ENCODE assay signal across 17 mouse cellular contexts in genomic region chr2:146646973-146647282, GRCm38 (mm10).
DNase-seq lines count a peak whose midpoint lies in the region; ATAC-seq lines count a peak whose summit lies in the region.
"Had no signal": no experiment of that assay in that cellular context is flagged by ENCODE, and none has a peak within 500 bp of the region (broad histone marks: within the 10 kb centered on the region; RNA-seq: fewer than 3 reads in every experiment).

No protein-coding gene starts in this region.

- no peaks in the 10 kb centered on the region for H3K27me3 ChIP-seq in hindbrain, embryonic 14.5 days (ENCODE audit: control insufficient read depth, insufficient read depth, low read length)
- H3K27me3 ChIP-seq in hindbrain, embryonic 11.5 days (ENCODE audit: control insufficient read depth, insufficient read depth, low read length) = no peaks in the 10 kb centered on the region
- H3K27me3 ChIP-seq in midbrain, embryonic 13.5 days = peaks cover 12% of the 10 kb centered on the region
- no peaks in the 10 kb centered on the region for H3K27me3 ChIP-seq in midbrain, embryonic 11.5 days (ENCODE audit: control insufficient read depth, insufficient read depth, low read length)
- no peaks in the 10 kb centered on the region; the same call in 1 of the 2 replicates for H3K27me3 ChIP-seq in midbrain, embryonic 15.5 days (replicated peaks)
- H3K27me3 ChIP-seq: embryonic facial prominence, embryonic 13.5 days; limb, embryonic 15.5 days; liver, embryonic 15.5 days had no signal

- H3K4me2 ChIP-seq in hindbrain, embryonic 14.5 days (replicated peaks) = peak overlapping the region; percentile 43; the same call in 1 of the 2 replicates
- H3K4me2 ChIP-seq in hindbrain, embryonic 11.5 days (replicated peaks; ENCODE audit: low read depth, low read length) = no peak overlapping the region
- peak overlapping the region; percentile 31; the same call in 1 of the 2 replicates for H3K4me2 ChIP-seq in midbrain, embryonic 13.5 days (replicated peaks)
- no peak overlapping the region for H3K4me2 ChIP-seq in midbrain, embryonic 11.5 days
- peak overlapping the region; percentile 21; the same call in 1 of the 2 replicates for H3K4me2 ChIP-seq in midbrain, embryonic 15.5 days
- H3K4me2 ChIP-seq: embryonic facial prominence, embryonic 13.5 days; limb, embryonic 15.5 days; liver, embryonic 15.5 days had no signal

- H3K9ac ChIP-seq in hindbrain, embryonic 14.5 days = no peak overlapping the region
- no peak overlapping the region for H3K9ac ChIP-seq in hindbrain, embryonic 11.5 days (ENCODE audit: low read depth, low read length)
- no peak overlapping the region for H3K9ac ChIP-seq in midbrain, embryonic 13.5 days (replicated peaks)
- no peak overlapping the region for H3K9ac ChIP-seq in midbrain, embryonic 11.5 days (ENCODE audit: low read length)
- H3K9ac ChIP-seq in midbrain, embryonic 15.5 days = no peak overlapping the region
- H3K9ac ChIP-seq: embryonic facial prominence, embryonic 13.5 days; limb, embryonic 15.5 days; liver, embryonic 15.5 days had no signal

- WGBS in hindbrain, embryonic 14.5 days = 83% methylated on average over 2 of the region's 2 CpGs
- 78% methylated on average over 2 of the region's 2 CpGs for WGBS in hindbrain, embryonic 11.5 days
- 76% methylated on average over 2 of the region's 2 CpGs for WGBS in midbrain, embryonic 13.5 days
- 90% methylated on average over 2 of the region's 2 CpGs for WGBS in midbrain, embryonic 11.5 days
- WGBS in midbrain, embryonic 15.5 days = 79% methylated on average over 2 of the region's 2 CpGs

- DNase-seq in hindbrain, embryonic 14.5 days (ENCODE audit: low spot score) = no peak
- DNase-seq in hindbrain, embryonic 11.5 days (ENCODE audit: low spot score) = no peak
- no peak for DNase-seq in midbrain, embryonic 11.5 days (ENCODE audit: low spot score, missing footprints)
- DNase-seq in embryo, embryonic 9.5 days (ENCODE audit: extremely low spot score) = no peak
- DNase-seq in lung, postnatal 25 days (ENCODE audit: low spot score) = no peak
- DNase-seq: adrenal gland, postnatal 25 days; cerebellum, adult 11 months; cerebellum, postnatal 10 days; kidney, adult 11 months; right cerebral cortex, postnatal 25 days; thymus, postnatal 36 days had no signal

- H3K36me3 ChIP-seq in hindbrain, embryonic 14.5 days (replicated peaks; ENCODE audit: control insufficient read depth, insufficient read depth) = no peaks in the 10 kb centered on the region
- H3K36me3 ChIP-seq in hindbrain, embryonic 11.5 days (ENCODE audit: control insufficient read depth, insufficient read depth, low read length) = no peaks in the 10 kb centered on the region
- no peaks in the 10 kb centered on the region for H3K36me3 ChIP-seq in midbrain, embryonic 13.5 days
- no peaks in the 10 kb centered on the region for H3K36me3 ChIP-seq in midbrain, embryonic 11.5 days (ENCODE audit: control insufficient read depth, insufficient read depth, low read length)
- no peaks in the 10 kb centered on the region for H3K36me3 ChIP-seq in midbrain, embryonic 15.5 days (replicated peaks)
- H3K36me3 ChIP-seq: embryonic facial prominence, embryonic 13.5 days; heart, embryonic 10.5 days; limb, embryonic 15.5 days; liver, embryonic 15.5 days had no signal

- peaks cover 6% of the 10 kb centered on the region; the same call in 1 of the 2 replicates for H3K4me1 ChIP-seq in hindbrain, embryonic 14.5 days (replicated peaks; ENCODE audit: control insufficient read depth, insufficient read depth, low read length)
- no peaks in the 10 kb centered on the region for H3K4me1 ChIP-seq in hindbrain, embryonic 11.5 days (replicated peaks; ENCODE audit: control insufficient read depth, insufficient read depth, low read length)
- peaks cover 8% of the 10 kb centered on the region for H3K4me1 ChIP-seq in midbrain, embryonic 13.5 days (replicated peaks)
- H3K4me1 ChIP-seq in midbrain, embryonic 11.5 days (ENCODE audit: control insufficient read depth, insufficient read depth, low read length) = peaks cover 8% of the 10 kb centered on the region
- H3K4me1 ChIP-seq in midbrain, embryonic 15.5 days = peaks cover 8% of the 10 kb centered on the region; the same call in 1 of the 2 replicates
- H3K4me1 ChIP-seq: embryonic facial prominence, embryonic 13.5 days; heart, embryonic 10.5 days; limb, embryonic 15.5 days; liver, embryonic 15.5 days had no signal

- ATAC-seq in hindbrain, embryonic 14.5 days (ENCODE audit: low FRiP score) = peak; percentile 27; the same call in 1 of the 2 replicates
- ATAC-seq in hindbrain, embryonic 11.5 days (ENCODE audit: low FRiP score) = no peak
- ATAC-seq in midbrain, embryonic 13.5 days = peak; percentile 34; the same call in 1 of the 2 replicates
- no peak for ATAC-seq in midbrain, embryonic 11.5 days (ENCODE audit: low FRiP score)
- peak; percentile 58 for ATAC-seq in midbrain, embryonic 15.5 days (replicated peaks)

- H3K27ac ChIP-seq in hindbrain, embryonic 14.5 days = peak overlapping the region; percentile 16; the same call in 1 of the 2 replicates
- H3K27ac ChIP-seq in hindbrain, embryonic 11.5 days (ENCODE audit: low read depth, low read length) = no peak overlapping the region
- H3K27ac ChIP-seq in midbrain, embryonic 13.5 days = peak overlapping the region; percentile 45; the same call in 1 of the 2 replicates
- no peak overlapping the region for H3K27ac ChIP-seq in midbrain, embryonic 11.5 days (ENCODE audit: low read depth, low read length)
- H3K27ac ChIP-seq in midbrain, embryonic 15.5 days = peak overlapping the region; percentile 39
- H3K27ac ChIP-seq: embryonic facial prominence, embryonic 13.5 days; heart, embryonic 10.5 days; limb, embryonic 15.5 days; liver, embryonic 15.5 days had no signal

- H3K4me3 ChIP-seq in hindbrain, embryonic 14.5 days (replicated peaks; ENCODE audit: low read length) = no peak overlapping the region
- no peak overlapping the region for H3K4me3 ChIP-seq in hindbrain, embryonic 11.5 days (ENCODE audit: low read depth, low read length)
- no peak overlapping the region for H3K4me3 ChIP-seq in midbrain, embryonic 13.5 days (replicated peaks)
- H3K4me3 ChIP-seq in midbrain, embryonic 11.5 days (ENCODE audit: low read depth, low read length) = no peak overlapping the region
- no peak overlapping the region for H3K4me3 ChIP-seq in midbrain, embryonic 15.5 days
- H3K4me3 ChIP-seq: embryonic facial prominence, embryonic 13.5 days; heart, embryonic 10.5 days; limb, embryonic 15.5 days; liver, embryonic 15.5 days had no signal

- no peaks in the 10 kb centered on the region for H3K9me3 ChIP-seq in hindbrain, embryonic 14.5 days (ENCODE audit: control insufficient read depth, low read length)
- no peaks in the 10 kb centered on the region for H3K9me3 ChIP-seq in hindbrain, embryonic 11.5 days (ENCODE audit: control insufficient read depth, low read length)
- no peaks in the 10 kb centered on the region for H3K9me3 ChIP-seq in midbrain, embryonic 13.5 days
- H3K9me3 ChIP-seq in midbrain, embryonic 11.5 days (ENCODE audit: control insufficient read depth, low read length) = no peaks in the 10 kb centered on the region; the same call in 1 of the 2 replicates
- no peaks in the 10 kb centered on the region for H3K9me3 ChIP-seq in midbrain, embryonic 15.5 days
- H3K9me3 ChIP-seq: embryonic facial prominence, embryonic 13.5 days; heart, embryonic 10.5 days; limb, embryonic 15.5 days; liver, embryonic 15.5 days had no signal

Comparison
In these comparisons a context has a peak if more than half of its experiments do, and no peak if none do; other contexts are left out.
1. ATAC-seq: peak in hindbrain, embryonic 14.5 days (single experiment), midbrain, embryonic 13.5 days (single experiment) and midbrain, embryonic 15.5 days (single experiment); none in hindbrain, embryonic 11.5 days (single experiment) and midbrain, embryonic 11.5 days (single experiment).
2. H3K27ac ChIP-seq: peak in hindbrain, embryonic 14.5 days (single experiment), midbrain, embryonic 13.5 days (single experiment) and midbrain, embryonic 15.5 days (single experiment); none in hindbrain, embryonic 11.5 days (single experiment) and midbrain, embryonic 11.5 days (single experiment).
3. H3K4me2 ChIP-seq: peak in hindbrain, embryonic 14.5 days (single experiment), midbrain, embryonic 13.5 days (single experiment) and midbrain, embryonic 15.5 days (single experiment); none in hindbrain, embryonic 11.5 days (single experiment) and midbrain, embryonic 11.5 days (single experiment).